Mouse (Mus musculus): Measurements from ENCODE around the gene Svs1. TPM values are rescaled to one million over a fixed set of nuclear protein-coding genes. Genes with fewer than 3 reads are reported as not detected.

Gene Svs1
- polyA plus RNA-seq, 1 experiment from 2014 or later, result not detected

GRCm38 (mm10) chr6:49026496-49026895 is 39.8 kb downstream of the Svs1 start:
- H3K4me2 ChIP-seq (replicated peaks; ENCODE audit: low read depth, low read length), result no peak overlapping the region
- H3K27me3 ChIP-seq (replicated peaks; ENCODE audit: insufficient read depth, low read length), result no peaks in the 10 kb centered on the region
- ATAC-seq (no peak), DNase-seq (ENCODE audit: low spot score) (no peak)
- 80% methylated on average over 5 of the region's 5 CpGs for WGBS
- H3K4me1 ChIP-seq (ENCODE audit: insufficient read depth, low read depth, low read length), result no peaks in the 10 kb centered on the region
- no peak for TF ChIP-seq EP300 (IDR thresholded peaks at IDR 0.05)
- TF ChIP-seq CTCF (IDR thresholded peaks at IDR 0.05), result no peak
- H3K9ac ChIP-seq (replicated peaks; ENCODE audit: low read depth), result no peak overlapping the region
- no peak overlapping the region for H3K27ac ChIP-seq (ENCODE audit: low read length)
- no peaks in the 10 kb centered on the region for H3K9me3 ChIP-seq (ENCODE audit: low read length)
- H3K36me3 ChIP-seq (ENCODE audit: insufficient read depth, low read length), result no peaks in the 10 kb centered on the region
- H3K4me3 ChIP-seq (ENCODE audit: low read depth, low read length), result no peak overlapping the region

- Histone ChIP-seq H3K4me2 (replicated peaks; ENCODE audit: low read depth, low read length) (no peak overlapping the region), H3K4me1 (ENCODE audit: insufficient read depth, low read depth, low read length) (no peaks in the 10 kb centered on the region), H3K9me3 (ENCODE audit: low read length) (no peaks in the 10 kb centered on the region), H3K27ac (ENCODE audit: low read length) (no peak overlapping the region), H3K4me3 (ENCODE audit: low read depth, low read length) (no peak overlapping the region), H3K27me3 (replicated peaks; ENCODE audit: insufficient read depth, low read length) (no peaks in the 10 kb centered on the region), H3K36me3 (ENCODE audit: insufficient read depth, low read length) (no peaks in the 10 kb centered on the region), H3K9ac (replicated peaks; ENCODE audit: low read depth) (no peak overlapping the region)
- no peak for ATAC-seq
- no peak for DNase-seq (ENCODE audit: low spot score)
- WGBS, result 87% methylated on average over 6 of the region's 6 CpGs
- no peak for TF ChIP-seq EP300 (IDR thresholded peaks at IDR 0.05)
- TF ChIP-seq CTCF (IDR thresholded peaks at IDR 0.05), result no peak
Observed at GRCm38 (mm10) chr6:49028019-49028418, 41.4 kb downstream of the Svs1 start.

- Histone ChIP-seq H3K4me3 (ENCODE audit: low read depth, low read length) (no peak overlapping the region), H3K9me3 (ENCODE audit: low read length) (no peaks in the 10 kb centered on the region), H3K9ac (replicated peaks; ENCODE audit: low read depth) (no peak overlapping the region), H3K36me3 (ENCODE audit: insufficient read depth, low read length) (no peaks in the 10 kb centered on the region), H3K4me2 (replicated peaks; ENCODE audit: low read depth, low read length) (no peak overlapping the region), H3K4me1 (ENCODE audit: insufficient read depth, low read depth, low read length) (no peaks in the 10 kb centered on the region), H3K27me3 (replicated peaks; ENCODE audit: insufficient read depth, low read length) (no peaks in the 10 kb centered on the region), H3K27ac (ENCODE audit: low read length) (no peak overlapping the region)
- DNase-seq (ENCODE audit: low spot score), result no peak
- TF ChIP-seq CTCF (IDR thresholded peaks at IDR 0.05) (no peak), EP300 (IDR thresholded peaks at IDR 0.05) (no peak)
- WGBS, result 82% methylated on average over 3 of the region's 3 CpGs
- ATAC-seq, result no peak
Observed at GRCm38 (mm10) chr6:49028708-49029107, 42.0 kb downstream of the Svs1 start.

GRCm38 (mm10) chr6:49031230-49031629 is 44.6 kb downstream of the Svs1 start:
- ATAC-seq (no peak), DNase-seq (ENCODE audit: low spot score) (no peak)
- no peak overlapping the region for H3K27ac ChIP-seq (ENCODE audit: low read length)
- H3K36me3 ChIP-seq (ENCODE audit: insufficient read depth, low read length), result no peaks in the 10 kb centered on the region
- no peaks in the 10 kb centered on the region for H3K9me3 ChIP-seq (ENCODE audit: low read length)
- no peak overlapping the region for H3K4me3 ChIP-seq (ENCODE audit: low read depth, low read length)
- WGBS, result 59% methylated on average over 4 of the region's 4 CpGs
- H3K9ac ChIP-seq (replicated peaks; ENCODE audit: low read depth), result no peak overlapping the region
- no peaks in the 10 kb centered on the region for H3K4me1 ChIP-seq (ENCODE audit: insufficient read depth, low read depth, low read length)
- TF ChIP-seq EP300 (IDR thresholded peaks at IDR 0.05) (no peak), CTCF (IDR thresholded peaks at IDR 0.05) (no peak)
- no peak overlapping the region for H3K4me2 ChIP-seq (replicated peaks; ENCODE audit: low read depth, low read length)
- H3K27me3 ChIP-seq (replicated peaks; ENCODE audit: insufficient read depth, low read length), result no peaks in the 10 kb centered on the region

GRCm38 (mm10) chr6:49032783-49033182 is 46.1 kb downstream of the Svs1 start:
- Histone ChIP-seq H3K36me3 (ENCODE audit: insufficient read depth, low read length) (no peaks in the 10 kb centered on the region), H3K9me3 (ENCODE audit: low read length) (no peaks in the 10 kb centered on the region), H3K27ac (ENCODE audit: low read length) (no peak overlapping the region), H3K4me2 (replicated peaks; ENCODE audit: low read depth, low read length) (no peak overlapping the region), H3K4me3 (ENCODE audit: low read depth, low read length) (no peak overlapping the region), H3K27me3 (replicated peaks; ENCODE audit: insufficient read depth, low read length) (no peaks in the 10 kb centered on the region), H3K9ac (replicated peaks; ENCODE audit: low read depth) (no peak overlapping the region), H3K4me1 (ENCODE audit: insufficient read depth, low read depth, low read length) (no peaks in the 10 kb centered on the region)
- TF ChIP-seq EP300 (IDR thresholded peaks at IDR 0.05), result no peak
- no peak for TF ChIP-seq CTCF (IDR thresholded peaks at IDR 0.05)
- ATAC-seq, result no peak
- no peak for DNase-seq (ENCODE audit: low spot score)
- WGBS, result 76% methylated on average over 4 of the region's 4 CpGs

GRCm38 (mm10) chr6:49036275-49037267 is 49.9 kb downstream of the Svs1 start, which contains the start of gene Gpnmb:
Gene Gpnmb, plus strand, starts transcription at chr6:49036546.
- Histone ChIP-seq H3K27ac (ENCODE audit: low read length) (no peak within 1 kb of the TSS), H3K9me3 (ENCODE audit: low read length) (no peaks in the 10 kb centered on the region), H3K36me3 (ENCODE audit: insufficient read depth, low read length) (no peaks in the 10 kb centered on the region), H3K4me1 (ENCODE audit: insufficient read depth, low read depth, low read length) (no peaks in the 10 kb centered on the region), H3K9ac (replicated peaks; ENCODE audit: low read depth) (no peak within 1 kb of the TSS), H3K4me2 (replicated peaks; ENCODE audit: low read depth, low read length) (peak within 1 kb of the TSS; percentile 22), H3K27me3 (replicated peaks; ENCODE audit: insufficient read depth, low read length) (no peaks in the 10 kb centered on the region), H3K4me3 (ENCODE audit: low read depth, low read length) (no peak within 1 kb of the TSS)
- ATAC-seq (no peak), DNase-seq (ENCODE audit: low spot score) (no peak)
- 40% methylated on average over 28 of the region's 28 CpGs for WGBS
- TF ChIP-seq EP300 (IDR thresholded peaks at IDR 0.05) (no peak), CTCF (IDR thresholded peaks at IDR 0.05) (no peak)

All from lung, postnatal 0 days (tissue).